Mouse (Mus musculus) granulocyte monocyte progenitor cell, adult 5-6 weeks (primary cell): ENCODE data around the gene Itpr1. TPM values are rescaled to one million over a fixed set of nuclear protein-coding genes. Genes with fewer than 3 reads are reported as not detected.

ENCODE experiments used
- total RNA-seq, 2 experiments: library from RNA; stranded (forward) in 1 of 2; stranded (reverse) in 1 of 2; fragments of 200-712, 200-1000 nt in 1 of 2; fragments of >200 nt in 1 of 2; fragmentation: Nextera tagmentation in 1 of 2; gene quantifications; 2 replicates each; pipeline ENCODE4 v1.2.3; 2014 to 2017

The Itpr1 gene
- total RNA-seq, 2 experiments from 2014 or later = 56.4 to 94.5 TPM

Other genes starting within 250 kb of the Itpr1 start
- gene Setmar, start 148.1 kb upstream of the Itpr1 start, total RNA-seq (2014; fragmentation: Nextera tagmentation) = 5.1 and 6.1 TPM in 2 replicates
- 3.3 and 5.0 TPM in 2 replicates for gene Setmar, start 148.1 kb upstream of the Itpr1 start, total RNA-seq (2017)
- gene Sumf1, start 27.5 kb upstream of the Itpr1 start, total RNA-seq (2014; fragmentation: Nextera tagmentation) = 10.1 and 16.8 TPM in 2 replicates
- gene Sumf1, start 27.5 kb upstream of the Itpr1 start, total RNA-seq (2017) = 20.5 and 22.7 TPM in 2 replicates